Mouse (Mus musculus): Measurements from ENCODE around the gene Tmem80. TPM values are rescaled to one million over a fixed set of nuclear protein-coding genes. Genes with fewer than 3 reads are reported as not detected.

Tmem80 gene
- polyA plus RNA-seq, 1 experiment = 25.4 TPM

- TF ChIP-seq POLR2A (IDR thresholded peaks at IDR 0.05; ENCODE audit: low read depth, low read length) = no peak
- Histone ChIP-seq H3K27ac (ENCODE audit: insufficient read depth, low read length) (no peak overlapping the region), H3K4me1 (ENCODE audit: control insufficient read depth, insufficient read depth, low read length) (peaks cover 9% of the 10 kb centered on the region; the same call in 1 of the 2 replicates), H3K4me3 (ENCODE audit: insufficient read depth, low read length) (no peak overlapping the region)
Measured at GRCm38 (mm10) chr7:141337716-141338416, 10.3 kb downstream of the Tmem80 start.

DNA sequence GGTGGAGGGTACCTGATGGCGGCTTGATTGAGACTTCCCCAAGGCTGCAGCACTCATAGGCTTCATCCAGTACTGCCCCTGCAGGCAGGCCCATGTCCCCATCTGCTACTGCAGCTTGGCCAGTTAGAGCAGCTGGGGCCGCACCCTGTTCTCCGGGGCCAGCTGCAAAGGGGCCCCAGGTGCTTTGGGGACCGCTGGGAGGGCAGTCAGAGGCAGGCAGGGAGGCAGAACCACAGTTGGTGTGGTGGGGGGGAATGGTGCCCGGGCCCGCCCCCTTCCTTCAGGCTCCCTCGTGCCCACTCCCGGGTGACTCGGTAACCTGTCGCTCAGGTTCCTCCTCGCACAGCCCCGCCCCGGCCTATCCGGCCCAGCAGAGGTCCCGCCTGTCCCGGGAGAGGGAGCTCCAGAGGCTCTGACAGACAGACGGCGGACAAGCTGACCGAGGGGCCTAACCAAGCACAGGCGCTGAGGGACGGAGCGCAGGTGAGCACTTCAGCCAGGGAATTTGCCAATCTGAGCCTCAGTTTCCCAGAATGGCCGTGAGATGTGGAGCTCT lies 11.1 kb downstream of the Tmem80 start, which contains the start of gene Eps8l2:
Gene Eps8l2, plus strand, starts transcription at position 305 of the 556 bp plus-strand sequence.
- no peak within 1 kb of the TSS for H3K27ac ChIP-seq (ENCODE audit: insufficient read depth, low read length)
- peak within 1 kb of the TSS; percentile 28 for H3K4me3 ChIP-seq (ENCODE audit: insufficient read depth, low read length)
- TF ChIP-seq POLR2A (IDR thresholded peaks at IDR 0.05; ENCODE audit: low read depth, low read length) (peak; percentile 21; the same call in 1 of the 2 replicates), CTCF (IDR thresholded peaks at IDR 0.05; ENCODE audit: borderline replicate concordance, insufficient read depth, low read length) (no peak)
- H3K4me1 ChIP-seq (ENCODE audit: control insufficient read depth, insufficient read depth, low read length) = peaks cover 9% of the 10 kb centered on the region; the same call in 1 of the 2 replicates

- no peak for TF ChIP-seq CTCF (IDR thresholded peaks at IDR 0.05; ENCODE audit: borderline replicate concordance, insufficient read depth, low read length)
- Histone ChIP-seq H3K4me1 (ENCODE audit: control insufficient read depth, insufficient read depth, low read length) (peaks cover 9% of the 10 kb centered on the region; the same call in 1 of the 2 replicates), H3K4me3 (ENCODE audit: insufficient read depth, low read length) (peak overlapping the region; percentile 28), H3K27ac (ENCODE audit: insufficient read depth, low read length) (no peak overlapping the region)
Measured at GRCm38 (mm10) chr7:141339215-141339920, 11.8 kb downstream of the Tmem80 start.

- Histone ChIP-seq H3K27ac (ENCODE audit: insufficient read depth, low read length) (no peak overlapping the region), H3K4me1 (ENCODE audit: control insufficient read depth, insufficient read depth, low read length) (peaks cover 9% of the 10 kb centered on the region; the same call in 1 of the 2 replicates), H3K4me3 (ENCODE audit: insufficient read depth, low read length) (no peak overlapping the region)
- TF ChIP-seq CTCF (IDR thresholded peaks at IDR 0.05; ENCODE audit: borderline replicate concordance, insufficient read depth, low read length) (no peak), POLR2A (IDR thresholded peaks at IDR 0.05; ENCODE audit: low read depth, low read length) (no peak)
Measured at GRCm38 (mm10) chr7:141340023-141340422, 12.5 kb downstream of the Tmem80 start.

DNA sequence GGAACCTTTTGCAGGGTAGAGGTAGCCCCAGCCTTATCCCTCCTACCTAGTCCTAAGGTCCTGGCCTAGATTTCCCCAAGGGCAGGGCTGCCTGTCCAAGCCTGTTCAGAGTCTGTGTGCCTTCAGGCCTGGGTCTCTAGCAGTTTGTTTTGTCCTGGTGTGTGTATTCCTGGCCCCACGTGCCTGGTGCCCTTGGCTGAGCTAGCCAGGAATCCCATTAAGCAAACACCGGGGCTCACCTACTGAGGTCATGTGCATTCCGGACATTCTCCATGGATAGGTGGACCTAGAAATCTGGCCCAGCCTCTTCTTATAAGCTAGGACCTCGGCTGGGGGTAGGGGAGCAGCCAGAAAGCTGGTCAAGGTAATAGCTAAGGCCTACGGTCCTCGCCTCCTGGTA lies 12.9 kb downstream of the Tmem80 start:
- H3K4me1 ChIP-seq (ENCODE audit: control insufficient read depth, insufficient read depth, low read length) = peaks cover 9% of the 10 kb centered on the region; the same call in 1 of the 2 replicates
- H3K27ac ChIP-seq (ENCODE audit: insufficient read depth, low read length) = no peak overlapping the region
- no peak overlapping the region for H3K4me3 ChIP-seq (ENCODE audit: insufficient read depth, low read length)
- no peak for TF ChIP-seq POLR2A (IDR thresholded peaks at IDR 0.05; ENCODE audit: low read depth, low read length)
- TF ChIP-seq CTCF (IDR thresholded peaks at IDR 0.05; ENCODE audit: borderline replicate concordance, insufficient read depth, low read length) = no peak

- TF ChIP-seq CTCF (IDR thresholded peaks at IDR 0.05; ENCODE audit: borderline replicate concordance, insufficient read depth, low read length) (no peak), POLR2A (IDR thresholded peaks at IDR 0.05; ENCODE audit: low read depth, low read length) (no peak)
- Histone ChIP-seq H3K4me1 (ENCODE audit: control insufficient read depth, insufficient read depth, low read length) (peaks cover 9% of the 10 kb centered on the region; the same call in 1 of the 2 replicates), H3K4me3 (ENCODE audit: insufficient read depth, low read length) (no peak overlapping the region), H3K27ac (ENCODE audit: insufficient read depth, low read length) (no peak overlapping the region)
Measured at GRCm38 (mm10) chr7:141341689-141342226, 14.2 kb downstream of the Tmem80 start.

DNA sequence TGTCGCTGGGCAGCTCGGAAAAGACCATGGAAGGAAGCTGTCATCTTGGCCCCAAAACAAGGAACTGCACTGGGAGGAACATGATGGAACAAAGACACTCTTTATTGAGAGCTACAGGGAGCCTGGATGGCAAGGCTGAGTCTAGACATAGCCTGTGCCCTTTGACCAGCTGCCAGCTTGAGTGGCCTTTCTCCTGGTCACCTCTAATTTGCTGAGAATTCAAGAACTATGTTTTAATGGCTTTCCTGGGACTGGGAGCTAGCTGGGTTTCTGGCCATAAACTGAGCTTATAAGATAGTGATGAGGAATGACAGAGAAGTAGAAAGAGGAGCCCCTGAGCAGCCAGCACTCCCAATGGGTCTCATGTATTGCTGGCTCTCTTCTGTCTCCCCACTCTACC lies 15.7 kb downstream of the Tmem80 start:
- Histone ChIP-seq H3K4me3 (ENCODE audit: insufficient read depth, low read length) (no peak overlapping the region), H3K4me1 (ENCODE audit: control insufficient read depth, insufficient read depth, low read length) (peaks cover 9% of the 10 kb centered on the region; the same call in 1 of the 2 replicates), H3K27ac (ENCODE audit: insufficient read depth, low read length) (no peak overlapping the region)
- no peak for TF ChIP-seq POLR2A (IDR thresholded peaks at IDR 0.05; ENCODE audit: low read depth, low read length)
- no peak for TF ChIP-seq CTCF (IDR thresholded peaks at IDR 0.05; ENCODE audit: borderline replicate concordance, insufficient read depth, low read length)

DNA sequence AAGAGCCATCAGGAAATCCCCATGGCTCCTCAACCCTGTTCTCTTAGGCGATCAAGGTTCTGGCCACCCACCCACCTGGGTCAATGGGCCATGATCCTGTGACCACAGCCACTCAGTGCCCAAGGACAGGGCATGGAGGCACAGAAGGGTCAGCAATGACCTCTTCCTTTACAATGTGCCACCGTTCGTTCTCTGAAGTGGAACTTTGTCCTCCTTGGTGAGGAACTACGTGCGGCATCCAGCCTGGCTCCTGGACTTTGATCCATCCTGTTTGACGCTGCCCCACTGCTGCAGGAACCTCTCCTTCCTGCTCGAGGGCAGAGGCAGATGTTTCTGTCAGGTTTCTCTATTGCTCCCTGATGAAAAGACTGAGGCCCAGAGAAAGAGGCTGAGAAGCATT lies 16.2 kb downstream of the Tmem80 start:
- no peak overlapping the region for H3K27ac ChIP-seq (ENCODE audit: insufficient read depth, low read length)
- H3K4me1 ChIP-seq (ENCODE audit: control insufficient read depth, insufficient read depth, low read length) = peaks cover 9% of the 10 kb centered on the region; the same call in 1 of the 2 replicates
- no peak for TF ChIP-seq POLR2A (IDR thresholded peaks at IDR 0.05; ENCODE audit: low read depth, low read length)
- TF ChIP-seq CTCF (IDR thresholded peaks at IDR 0.05; ENCODE audit: borderline replicate concordance, insufficient read depth, low read length) = no peak
- no peak overlapping the region for H3K4me3 ChIP-seq (ENCODE audit: insufficient read depth, low read length)

- Histone ChIP-seq H3K4me1 (ENCODE audit: control insufficient read depth, insufficient read depth, low read length) (peaks cover 4% of the 10 kb centered on the region; the same call in 1 of the 2 replicates), H3K4me3 (ENCODE audit: insufficient read depth, low read length) (no peak overlapping the region), H3K27ac (ENCODE audit: insufficient read depth, low read length) (no peak overlapping the region)
- TF ChIP-seq CTCF (IDR thresholded peaks at IDR 0.05; ENCODE audit: borderline replicate concordance, insufficient read depth, low read length) = no peak
- no peak for TF ChIP-seq POLR2A (IDR thresholded peaks at IDR 0.05; ENCODE audit: low read depth, low read length)
Measured at GRCm38 (mm10) chr7:141344787-141345186, 17.2 kb downstream of the Tmem80 start.
